Mouse (Mus musculus) left cerebral cortex, postnatal 4 days (tissue): ENCODE results near the gene Eng. TPM values are rescaled to one million over a fixed set of nuclear protein-coding genes. Genes with fewer than 3 reads are reported as not detected.

ENCODE experiments used
- DNase-seq: peaks from one replicate; pipeline ENCODE4 v3.0.0-alpha.2; 2022
- intact Hi-C: fragments of 180-260 bp; cut with DNase I; formaldehyde crosslinking; loops from one replicate; pipeline ENCODE4 v1.15.1; 2025
- total RNA-seq, 2 experiments: library from RNA; stranded (reverse); gene quantifications; 2 replicates each; pipeline ENCODE4 v1.2.3; 2021

Eng gene
- total RNA-seq: 10 to 100 TPM; 21.2 to 26.1 TPM

- intact Hi-C loops: no loop called here
These were observed at the start of gene Eng for GRCm38 (mm10) chr2:32646379-32647056. Eng (plus strand) TSS chr2:32646595.

GRCm38 (mm10) chr2:32596725-32597124 is 49.7 kb upstream of the Eng start:
- intact Hi-C loops: no loop called here

More at GRCm38 (mm10) chr2:32646379-32647056, at the start of gene Eng:
- no peak for DNase-seq

DNA sequence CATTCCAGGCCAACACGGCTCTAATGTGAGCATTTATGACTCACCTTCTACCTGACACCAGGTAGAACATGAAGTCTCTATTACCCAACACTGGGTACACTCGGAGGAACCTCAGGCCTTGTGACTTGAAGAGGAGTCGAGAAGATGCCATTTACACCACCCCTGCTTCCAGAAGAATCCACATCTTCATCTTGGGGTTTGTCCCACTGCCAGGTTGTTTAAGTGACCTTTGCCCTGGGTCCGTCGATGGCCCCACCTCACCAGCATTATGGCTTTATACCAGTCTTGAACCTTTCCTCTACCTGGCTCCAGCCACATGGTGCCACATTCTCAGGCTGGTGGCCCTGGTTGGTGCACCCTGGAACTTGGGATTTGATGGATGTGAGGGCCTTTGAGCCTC is 49.1 kb upstream of the Eng start:
- no peak for DNase-seq
- intact Hi-C loops: no loop called here

More at GRCm38 (mm10) chr2:32596725-32597124, 49.7 kb upstream of the Eng start:
- DNase-seq: peak; percentile 93

DNA sequence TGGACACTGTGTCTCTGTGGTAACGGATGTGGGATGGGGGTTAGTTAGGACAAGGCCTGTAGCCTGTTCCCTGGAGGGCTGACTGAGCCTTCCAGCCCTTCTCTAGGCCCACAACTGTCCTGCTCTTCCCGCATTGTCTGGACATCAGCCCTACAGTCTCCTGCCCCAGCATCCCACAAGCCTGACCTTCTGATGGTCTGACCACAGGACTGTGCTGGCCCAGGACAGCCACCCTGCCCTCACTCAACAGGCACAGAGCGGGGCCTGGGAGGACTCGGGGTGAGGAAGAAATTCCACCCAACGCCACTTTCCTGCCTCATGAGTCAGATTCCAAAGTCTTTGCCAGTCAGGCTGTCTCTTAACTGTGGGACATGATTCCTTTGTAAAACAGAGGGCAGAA is 48.7 kb upstream of the Eng start:
- intact Hi-C loops: no loop called here
- no peak for DNase-seq

DNA sequence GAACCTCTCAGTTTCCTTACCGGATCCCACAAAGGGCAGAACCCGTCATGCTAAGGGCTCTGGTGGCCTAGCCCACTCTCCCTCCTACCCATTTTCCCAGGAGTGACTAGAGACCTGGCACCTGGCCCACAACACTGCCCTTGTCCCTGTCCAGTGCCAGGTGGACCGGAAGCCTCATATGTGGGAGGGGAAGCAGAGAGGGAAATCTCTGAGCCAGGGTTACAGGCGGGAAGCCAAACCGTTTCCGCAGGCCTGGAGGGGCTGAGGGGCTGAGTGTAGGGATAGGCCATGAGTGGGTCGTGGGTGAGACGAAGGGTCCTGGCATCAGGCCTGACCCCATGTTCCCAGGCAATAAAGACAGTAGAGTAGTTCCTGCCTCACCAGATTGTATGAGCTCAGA is 47.9 kb upstream of the Eng start:
- intact Hi-C loops: no loop called here
- DNase-seq: peak; percentile 81

- DNase-seq: no peak
- intact Hi-C loops: no loop called here
These were observed 47.0 kb upstream of the Eng start, which contains the start of gene St6galnac6 for GRCm38 (mm10) chr2:32599409-32599808. St6galnac6 (plus strand) TSS chr2:32599709.

DNA sequence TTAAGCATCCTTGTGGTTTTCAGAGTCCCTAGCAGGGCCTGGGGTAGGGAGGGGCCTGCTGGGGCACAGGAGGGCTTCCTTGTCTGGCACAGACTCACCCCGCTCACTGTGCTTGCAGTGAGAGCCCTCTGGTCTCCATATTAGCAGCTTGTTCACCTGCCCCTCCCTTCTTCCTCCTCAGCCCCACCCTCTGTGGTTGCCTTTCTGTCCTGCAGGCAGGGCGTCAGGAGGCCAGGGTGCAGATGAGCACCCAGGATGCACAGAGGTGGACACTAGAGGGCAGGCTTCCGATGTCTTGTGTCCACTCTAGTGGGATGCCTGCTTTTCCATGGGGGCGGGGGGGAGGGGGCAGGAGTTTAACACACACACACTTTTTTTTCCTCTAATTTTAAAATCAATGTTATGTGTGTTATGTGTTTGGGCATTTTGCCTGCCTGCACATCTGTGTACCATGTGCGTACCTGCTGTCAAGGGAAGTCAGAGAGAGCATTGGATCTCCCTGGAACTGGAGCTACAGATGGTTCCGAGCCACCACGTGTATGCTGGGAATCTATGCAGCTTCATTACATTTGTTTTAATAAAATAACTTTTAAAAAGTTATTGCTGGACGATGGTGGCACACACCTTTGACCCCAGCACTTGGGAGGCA is 44.9 kb upstream of the Eng start:
- intact Hi-C loops: no loop called here

GRCm38 (mm10) chr2:32602600-32603054 is 43.8 kb upstream of the Eng start:
- intact Hi-C loops: no loop called here

More for the DNA sequence above, 44.9 kb upstream of the Eng start:
- DNase-seq: peak; percentile 48

DNA sequence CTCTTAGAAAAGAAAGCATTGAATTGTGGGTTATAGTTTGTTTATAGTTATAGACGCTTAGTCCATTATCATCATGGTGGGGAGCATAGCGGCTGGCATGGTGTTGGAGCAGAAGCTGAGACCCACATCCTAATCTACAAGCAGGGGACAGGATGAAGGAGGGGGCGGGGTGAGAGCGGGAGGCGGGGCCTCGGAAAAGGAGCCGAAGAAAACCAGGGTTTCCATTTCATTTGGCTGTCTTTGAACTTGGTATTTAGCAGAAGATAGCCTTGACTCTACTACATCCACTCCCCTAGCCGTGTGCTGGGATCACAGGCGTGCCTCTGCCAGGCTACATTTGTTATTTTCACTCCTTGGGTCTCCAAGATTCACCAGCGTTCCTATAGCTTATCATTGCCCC is 41.8 kb upstream of the Eng start:
- intact Hi-C loops: no loop called here

More at GRCm38 (mm10) chr2:32602600-32603054, 43.8 kb upstream of the Eng start:
- DNase-seq: peak; percentile 92

DNA sequence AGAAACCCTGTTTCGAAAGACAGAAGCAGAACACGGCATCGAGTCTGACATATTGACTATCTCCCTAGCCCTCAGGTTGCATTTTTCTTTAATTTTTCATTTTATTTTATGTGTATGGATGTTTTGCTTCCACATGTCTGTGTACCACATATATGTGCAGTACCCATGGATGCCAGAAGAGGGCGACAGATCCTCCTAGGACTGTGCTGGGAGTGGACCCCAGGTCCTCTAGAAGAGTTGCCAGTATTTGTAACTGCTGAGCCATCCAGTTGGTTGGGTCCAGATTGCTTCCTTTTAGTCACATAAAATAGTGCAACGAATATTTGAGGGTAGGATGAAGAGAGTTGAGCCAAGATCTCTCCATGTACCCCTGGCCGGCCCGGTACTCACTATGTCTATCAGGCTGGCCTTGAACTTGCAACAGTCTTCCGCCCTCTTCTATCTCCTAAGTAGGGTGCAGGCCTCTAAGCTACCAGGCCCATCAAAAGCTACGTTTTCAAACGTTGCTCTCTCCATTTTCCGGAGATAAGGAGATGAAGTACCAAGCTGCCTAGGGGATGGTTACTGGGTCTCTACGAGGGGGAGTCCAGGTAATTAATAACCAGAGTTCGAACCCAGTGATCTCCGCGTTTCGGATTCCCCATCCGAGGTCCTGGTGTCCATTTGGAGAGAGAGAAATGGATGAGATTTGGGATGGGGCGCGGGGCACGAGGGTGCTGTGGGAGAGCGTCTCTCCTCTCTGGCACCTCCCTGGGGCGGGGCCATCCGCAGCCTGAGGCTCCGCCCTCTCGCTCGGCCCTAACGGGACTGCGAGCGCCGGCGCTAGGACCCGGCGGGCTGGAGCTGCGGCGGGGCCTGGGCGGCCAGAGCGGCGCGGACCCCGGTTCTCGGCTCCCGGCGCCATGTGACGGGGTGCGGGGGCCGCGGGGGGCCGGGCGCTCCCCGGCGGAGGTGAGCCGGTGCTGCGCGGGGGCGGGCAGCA is 39.9 kb upstream of the Eng start:
- DNase-seq: peak; percentile 82
- intact Hi-C loops: no loop called here

More for the DNA sequence above, 41.8 kb upstream of the Eng start:
- DNase-seq: no peak

DNA sequence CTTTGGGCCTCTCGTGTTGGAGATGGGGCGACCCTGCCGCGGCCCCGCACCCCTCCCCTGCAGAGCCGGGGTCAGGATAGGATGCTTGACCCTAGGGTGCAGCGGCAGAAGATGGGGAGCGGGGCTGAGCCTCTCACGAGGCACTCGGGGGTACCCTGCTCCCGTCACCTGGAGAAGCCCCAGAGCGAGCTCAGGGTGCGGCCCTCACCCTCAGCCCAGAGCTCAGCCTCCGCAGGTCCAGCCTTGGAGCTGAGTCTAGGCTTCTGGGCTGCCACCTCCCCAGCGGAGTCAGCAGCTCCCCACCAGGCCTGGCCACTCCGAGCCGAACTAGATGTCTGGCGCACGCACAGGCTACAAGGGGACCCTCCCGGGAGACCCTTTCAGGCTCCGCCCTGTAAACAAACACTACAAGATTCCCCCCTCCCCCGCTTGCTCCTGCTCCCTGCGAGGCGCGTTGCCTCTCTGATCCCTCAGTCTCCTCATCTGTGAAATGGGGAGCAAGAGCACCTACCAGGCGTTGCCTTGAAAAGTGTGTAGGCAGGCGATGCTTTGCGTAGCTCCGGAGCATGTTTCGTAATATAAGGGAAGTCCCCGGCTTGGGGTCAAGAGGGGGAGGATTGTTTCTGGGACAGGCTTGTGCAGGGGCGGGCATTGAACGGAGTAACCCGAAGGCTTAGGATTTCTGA is 39.0 kb upstream of the Eng start:
- DNase-seq: no peak
- intact Hi-C loops: no loop called here

DNA sequence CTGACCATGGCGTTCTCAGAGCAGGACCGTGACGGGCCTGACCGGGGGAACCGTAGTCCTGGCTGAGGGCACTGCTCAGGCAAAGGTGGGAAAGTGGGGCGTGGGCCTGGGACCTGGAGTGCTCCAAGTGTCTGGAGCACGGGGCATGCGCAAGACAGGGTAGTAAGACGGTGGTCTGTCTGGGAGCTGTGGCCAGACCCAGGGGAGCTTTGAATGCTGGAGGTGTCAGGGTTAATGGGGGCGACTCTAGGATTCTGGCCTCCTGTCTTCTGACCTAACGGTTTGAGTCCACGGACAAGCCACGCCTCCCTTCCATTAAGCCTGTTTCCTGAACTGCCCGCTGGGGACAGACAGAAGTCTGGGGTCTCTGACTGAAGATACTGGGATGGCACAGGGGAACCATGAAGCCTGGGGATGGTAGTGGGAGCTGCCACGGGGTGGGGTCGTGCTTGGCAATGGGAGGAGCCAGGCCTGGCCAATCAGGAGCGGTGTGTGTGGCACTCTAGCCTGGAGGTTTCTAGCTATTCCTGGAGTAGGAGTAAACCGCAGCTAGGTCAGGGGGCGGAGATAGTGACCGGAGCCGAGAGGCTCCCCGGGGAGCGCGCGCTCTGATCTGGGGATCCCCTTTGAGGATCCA is 38.1 kb upstream of the Eng start:
- no peak for DNase-seq
- intact Hi-C loops: no loop called here

DNA sequence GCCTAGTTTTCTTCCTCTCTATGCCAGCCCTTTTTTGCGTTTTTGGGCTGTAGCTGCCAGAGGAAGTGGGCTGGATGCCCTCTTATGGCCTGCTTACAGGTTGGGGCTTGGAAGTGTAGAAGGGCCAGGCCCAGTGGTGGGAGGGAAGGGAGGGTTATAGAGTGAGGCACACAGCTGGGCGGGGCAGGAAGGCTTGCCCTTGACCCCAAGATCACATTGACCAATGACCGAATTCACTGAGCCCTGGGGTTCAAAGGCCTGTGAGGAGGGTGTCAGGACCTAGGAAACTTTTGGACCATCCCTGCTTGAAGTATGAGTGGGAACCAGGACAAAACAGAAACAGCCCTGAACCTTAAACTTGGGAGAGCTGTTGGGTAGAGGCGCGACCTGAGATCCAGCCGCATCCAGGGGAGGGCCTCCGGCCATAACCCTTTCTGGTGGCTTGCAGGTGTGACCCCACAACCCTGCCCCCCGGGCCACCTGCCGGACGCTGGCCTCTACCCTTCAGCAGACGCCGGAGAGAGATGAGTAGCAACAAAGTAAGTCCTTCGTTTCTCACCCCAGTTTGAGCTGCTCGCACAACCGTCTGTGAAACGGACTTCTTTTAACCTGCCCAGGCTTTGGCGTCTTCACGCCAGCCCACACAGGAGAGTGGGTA is 37.5 kb upstream of the Eng start:
- DNase-seq: no peak
- intact Hi-C loops: no loop called here

DNA sequence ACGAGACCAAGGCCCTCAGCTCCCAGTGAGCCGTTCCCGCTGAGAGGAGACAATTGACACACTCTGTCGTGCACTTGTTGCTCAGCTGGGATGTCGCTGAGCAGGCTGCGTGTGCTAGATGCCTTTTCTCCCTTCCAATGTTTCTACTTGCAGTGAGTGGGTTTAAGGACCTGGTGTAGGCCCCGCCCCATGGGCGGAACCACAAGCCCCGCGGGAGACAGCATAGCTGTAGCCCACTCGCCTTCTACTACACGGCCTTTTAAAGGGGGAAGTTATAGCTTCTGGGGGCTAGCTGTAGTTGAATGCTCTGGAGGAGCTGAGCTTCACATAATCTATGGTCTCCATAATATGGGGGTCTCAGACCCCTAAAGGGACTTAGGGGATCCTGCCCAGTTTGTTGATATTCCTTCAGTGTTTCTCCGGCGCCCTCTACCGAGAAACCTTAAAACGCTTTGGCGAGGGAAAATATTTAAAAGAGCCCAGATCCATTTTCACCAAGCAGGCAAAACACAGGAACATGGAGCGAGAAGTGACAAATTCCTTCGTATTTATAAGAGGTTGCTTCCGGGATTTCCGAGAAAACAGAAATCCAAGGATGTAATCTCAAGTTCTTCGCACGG is 35.7 kb upstream of the Eng start:
- intact Hi-C loops: no loop called here

DNA sequence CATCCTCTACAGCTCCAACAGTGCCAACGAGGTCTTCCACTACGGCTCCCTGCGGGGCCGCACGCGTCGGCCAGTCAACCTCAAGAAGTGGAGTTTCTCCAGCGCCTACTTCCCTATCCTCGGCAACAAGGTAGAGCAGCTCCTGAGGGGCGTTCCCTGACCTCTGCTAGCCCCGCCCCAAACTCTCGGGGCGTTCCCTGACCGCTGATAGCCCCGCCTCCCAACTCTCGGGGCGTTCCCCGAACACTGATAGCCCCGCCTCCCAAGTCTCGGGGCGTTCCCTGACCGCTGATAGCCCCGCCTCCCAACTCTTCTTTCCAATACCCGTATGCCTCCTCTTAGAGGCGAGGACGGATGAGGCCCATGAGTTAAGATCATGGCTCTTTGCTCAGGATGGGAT is 34.1 kb upstream of the Eng start:
- intact Hi-C loops: no loop called here
- DNase-seq: no peak

More for the DNA sequence above, 35.7 kb upstream of the Eng start:
- DNase-seq: no peak

DNA sequence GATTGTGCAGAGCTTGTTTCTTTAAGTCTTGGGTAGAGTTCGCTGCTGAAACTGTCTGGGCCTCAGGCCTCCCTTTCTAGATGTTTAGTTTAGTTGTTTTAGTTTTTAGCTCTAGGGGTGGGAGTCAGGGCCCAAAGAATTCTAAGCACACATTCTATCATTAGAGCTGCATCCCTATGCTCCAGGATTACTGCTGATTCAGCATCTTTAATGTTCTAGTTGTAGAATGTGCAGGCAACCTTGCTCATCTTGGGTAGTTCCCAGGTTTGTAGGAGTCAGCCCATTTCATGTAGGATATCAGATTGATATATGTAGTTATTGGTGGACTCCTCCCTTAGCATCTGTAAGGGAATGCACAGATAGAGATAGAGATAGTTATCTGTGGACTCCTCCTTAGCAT is 29.3 kb upstream of the Eng start:
- DNase-seq: no peak
- intact Hi-C loops: no loop called here

GRCm38 (mm10) chr2:32617601-32618000 is 28.8 kb upstream of the Eng start:
- intact Hi-C loops: no loop called here
- no peak for DNase-seq

DNA sequence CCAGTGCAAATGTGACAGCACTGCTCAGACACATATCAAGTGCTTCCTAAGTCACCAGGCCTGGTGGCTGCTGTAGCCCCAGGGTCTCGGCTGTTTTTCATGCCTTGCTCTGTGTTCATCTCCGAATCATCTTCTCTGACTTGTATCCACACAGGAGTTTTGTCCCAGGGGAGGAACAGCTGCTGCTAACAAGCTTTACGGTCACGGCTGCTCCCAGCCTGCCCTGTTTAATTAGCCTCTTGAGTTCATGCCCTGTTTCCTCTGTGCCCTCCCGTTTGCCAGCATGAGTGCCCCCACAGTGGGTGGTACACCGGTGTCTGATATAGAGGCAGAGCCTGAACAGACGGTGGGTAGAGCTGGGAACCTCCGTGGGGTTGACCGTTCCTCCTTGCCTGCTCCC is 28.3 kb upstream of the Eng start:
- DNase-seq: no peak
- intact Hi-C loops: no loop called here
